Mouse (Mus musculus) liver, adult 2 months (tissue): Measurements from ENCODE around the gene Plcb3.

Source experiments
- CTCF ChIP-seq: fragments of 200-500 bp; IDR thresholded peaks from 2 replicates; pipeline ENCODE4 v1.5.1; 2011; ENCODE audit warnings: low read depth, low read length, control low read depth
- POLR2A ChIP-seq: fragments of 200-500 bp; IDR thresholded peaks from 2 replicates; pipeline ENCODE4 v1.6.1; 2011; ENCODE audit warnings: low read length, control low read depth; ENCODE audit not compliant: insufficient read depth; ENCODE audit errors: extremely low read depth

- no peak for TF ChIP-seq CTCF
- TF ChIP-seq POLR2A = peak; percentile 86
These were observed 54.4 kb downstream of the Plcb3 start, which contains the start of gene Esrra for GRCm38 (mm10) chr19:6921647-6922567.
